Mouse (Mus musculus) brain, embryonic 14.5 days (tissue): Measurements from ENCODE around the gene Slc11a1.

ENCODE experiments used
- CTCF ChIP-seq: fragments of 200-500 bp; IDR thresholded peaks from 2 replicates; pipeline ENCODE4 v1.5.1; 2012; ENCODE audit warnings: inconsistent platforms, mild to moderate bottlenecking, moderate library complexity, borderline replicate concordance; ENCODE audit not compliant: insufficient read depth, insufficient read length; ENCODE audit errors: extremely low read depth
- POLR2A ChIP-seq: fragments of 200-500 bp; IDR thresholded peaks from 2 replicates; pipeline ENCODE4 v1.6.1; 2012; ENCODE audit warnings: mild to moderate bottlenecking, inconsistent platforms, borderline replicate concordance; ENCODE audit not compliant: poor library complexity, insufficient read depth, insufficient read length, severe bottlenecking; ENCODE audit errors: extremely low read depth

DNA sequence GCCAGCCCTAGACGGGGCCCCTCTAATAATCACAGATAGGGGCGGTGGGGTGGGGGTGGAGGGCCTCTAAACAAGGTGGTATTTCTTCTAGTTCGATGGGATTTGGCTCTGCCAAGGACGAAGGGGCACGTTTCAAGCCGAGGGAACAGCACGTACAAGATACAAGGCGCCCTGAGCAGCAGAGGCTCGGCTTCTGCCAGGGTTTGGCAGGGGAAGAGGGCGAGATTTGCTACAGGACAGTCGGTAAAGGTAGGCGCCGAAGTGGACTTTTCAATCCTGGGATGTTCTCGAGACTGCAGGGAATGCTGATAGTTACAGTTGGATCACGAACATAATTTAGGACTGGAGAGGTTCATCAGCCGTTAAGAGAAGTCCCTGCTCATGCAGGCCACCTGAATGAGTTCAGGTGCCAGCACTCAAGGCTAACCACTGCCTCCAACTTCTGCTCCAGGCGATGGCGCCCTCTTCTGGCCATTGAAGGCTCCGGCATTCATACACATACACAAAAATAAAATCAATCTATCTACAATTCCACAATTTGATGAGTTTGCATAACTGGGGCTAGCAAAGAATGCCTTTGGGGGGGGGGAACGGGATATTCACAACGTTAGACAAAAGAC is 15.4 kb downstream of the Slc11a1 start:
- TF ChIP-seq POLR2A (no peak), CTCF (peak; percentile 69)
